Mouse (Mus musculus): ENCODE data around the gene Hdgfl2. TPM values are rescaled to one million over a fixed set of nuclear protein-coding genes. Genes with fewer than 3 reads are reported as not detected.

The Hdgfl2 gene
- polyA plus RNA-seq, 1 experiment from 2014 or later: 136 TPM

- H3K27ac ChIP-seq (ENCODE audit: low read depth, low read length): no peak overlapping the region
- H3K4me2 ChIP-seq (ENCODE audit: low read depth): peak overlapping the region; percentile 54
- 9% methylated on average over 32 of the region's 59 CpGs for WGBS
- DNase-seq (ENCODE audit: low spot score): peak; percentile 68
- peaks cover 53% of the 10 kb centered on the region for H3K27me3 ChIP-seq (ENCODE audit: control insufficient read depth, insufficient read depth, low read length)
- H3K9me3 ChIP-seq (ENCODE audit: control insufficient read depth, low read length): peaks cover 10% of the 10 kb centered on the region
- peak; percentile 20; the same call in 1 of the 2 replicates for ATAC-seq (ENCODE audit: insufficient read depth, low FRiP score, low TSS enrichment)
- H3K4me3 ChIP-seq (ENCODE audit: low read depth, low read length): peak overlapping the region; percentile 31
- H3K36me3 ChIP-seq (ENCODE audit: control insufficient read depth, insufficient read depth, low read length): no peaks in the 10 kb centered on the region; the same call in none of the 2 replicates
- 0 out of 2 replicates have a peak, but pooled peaks cover 2% of the 10 kb centered on the region for H3K4me1 ChIP-seq (ENCODE audit: control insufficient read depth, insufficient read depth, low read length)
- H3K9ac ChIP-seq (ENCODE audit: low read length): peak overlapping the region; percentile 39
These were observed 45.2 kb downstream of the Hdgfl2 start for GRCm38 (mm10) chr17:56124377-56125275.

- H3K27ac ChIP-seq (ENCODE audit: low read depth, low read length): no peak overlapping the region
- H3K4me2 ChIP-seq (ENCODE audit: low read depth): no peak overlapping the region
- H3K4me1 ChIP-seq (ENCODE audit: control insufficient read depth, insufficient read depth, low read length): 0 out of 2 replicates have a peak, but pooled peaks cover 2% of the 10 kb centered on the region
- no peak for ATAC-seq (ENCODE audit: insufficient read depth, low FRiP score, low TSS enrichment)
- H3K27me3 ChIP-seq (ENCODE audit: control insufficient read depth, insufficient read depth, low read length): peaks cover 46% of the 10 kb centered on the region
- no peak overlapping the region for H3K4me3 ChIP-seq (ENCODE audit: low read depth, low read length)
- H3K9ac ChIP-seq (ENCODE audit: low read length): no peak overlapping the region
- WGBS: 85% methylated on average over 4 of the region's 4 CpGs
- no peak for DNase-seq (ENCODE audit: low spot score)
- peaks cover 10% of the 10 kb centered on the region for H3K9me3 ChIP-seq (ENCODE audit: control insufficient read depth, low read length)
- no peaks in the 10 kb centered on the region; the same call in none of the 2 replicates for H3K36me3 ChIP-seq (ENCODE audit: control insufficient read depth, insufficient read depth, low read length)
These were observed 45.8 kb downstream of the Hdgfl2 start for GRCm38 (mm10) chr17:56125276-56125630.

GRCm38 (mm10) chr17:56126175-56126574 is 46.7 kb downstream of the Hdgfl2 start:
- DNase-seq (ENCODE audit: low spot score) (no peak), ATAC-seq (ENCODE audit: insufficient read depth, low FRiP score, low TSS enrichment) (no peak)
- WGBS: 74% methylated on average over 11 of the region's 11 CpGs
- H3K9ac ChIP-seq (ENCODE audit: low read length): no peak overlapping the region
- no peak overlapping the region for H3K4me2 ChIP-seq (ENCODE audit: low read depth)
- no peaks in the 10 kb centered on the region; the same call in none of the 2 replicates for H3K36me3 ChIP-seq (ENCODE audit: control insufficient read depth, insufficient read depth, low read length)
- H3K27me3 ChIP-seq (ENCODE audit: control insufficient read depth, insufficient read depth, low read length): peaks cover 37% of the 10 kb centered on the region
- no peaks in the 10 kb centered on the region for H3K4me1 ChIP-seq (ENCODE audit: control insufficient read depth, insufficient read depth, low read length)
- H3K9me3 ChIP-seq (ENCODE audit: control insufficient read depth, low read length): peaks cover 10% of the 10 kb centered on the region
- no peak overlapping the region for H3K27ac ChIP-seq (ENCODE audit: low read depth, low read length)
- no peak overlapping the region for H3K4me3 ChIP-seq (ENCODE audit: low read depth, low read length)

- no peaks in the 10 kb centered on the region; the same call in none of the 2 replicates for H3K36me3 ChIP-seq (ENCODE audit: control insufficient read depth, insufficient read depth, low read length)
- no peaks in the 10 kb centered on the region for H3K9me3 ChIP-seq (ENCODE audit: control insufficient read depth, low read length)
- no peak overlapping the region for H3K27ac ChIP-seq (ENCODE audit: low read depth, low read length)
- DNase-seq (ENCODE audit: low spot score) (no peak), ATAC-seq (ENCODE audit: insufficient read depth, low FRiP score, low TSS enrichment) (no peak)
- H3K4me1 ChIP-seq (ENCODE audit: control insufficient read depth, insufficient read depth, low read length): no peaks in the 10 kb centered on the region
- WGBS: 91% methylated on average over 15 of the region's 15 CpGs
- H3K27me3 ChIP-seq (ENCODE audit: control insufficient read depth, insufficient read depth, low read length): peaks cover 22% of the 10 kb centered on the region
- no peak overlapping the region for H3K4me2 ChIP-seq (ENCODE audit: low read depth)
- no peak overlapping the region for H3K9ac ChIP-seq (ENCODE audit: low read length)
- no peak overlapping the region for H3K4me3 ChIP-seq (ENCODE audit: low read depth, low read length)
These were observed 48.8 kb downstream of the Hdgfl2 start for GRCm38 (mm10) chr17:56128246-56128645.

- ATAC-seq (ENCODE audit: insufficient read depth, low FRiP score, low TSS enrichment) (no peak), DNase-seq (ENCODE audit: low spot score) (no peak)
- H3K9ac ChIP-seq (ENCODE audit: low read length): no peak overlapping the region
- H3K4me3 ChIP-seq (ENCODE audit: low read depth, low read length): no peak overlapping the region
- 94% methylated on average over 10 of the region's 10 CpGs for WGBS
- H3K9me3 ChIP-seq (ENCODE audit: control insufficient read depth, low read length): no peaks in the 10 kb centered on the region
- H3K4me2 ChIP-seq (ENCODE audit: low read depth): no peak overlapping the region
- H3K36me3 ChIP-seq (ENCODE audit: control insufficient read depth, insufficient read depth, low read length): no peaks in the 10 kb centered on the region; the same call in none of the 2 replicates
- no peaks in the 10 kb centered on the region; the same call in 1 of the 2 replicates for H3K27me3 ChIP-seq (ENCODE audit: control insufficient read depth, insufficient read depth, low read length)
- H3K27ac ChIP-seq (ENCODE audit: low read depth, low read length): no peak overlapping the region
- peaks cover 8% of the 10 kb centered on the region; the same call in 1 of the 2 replicates for H3K4me1 ChIP-seq (ENCODE audit: control insufficient read depth, insufficient read depth, low read length)
These were observed 51.7 kb downstream of the Hdgfl2 start for GRCm38 (mm10) chr17:56131136-56131535.

- ATAC-seq (ENCODE audit: insufficient read depth, low FRiP score, low TSS enrichment): no peak
- Histone ChIP-seq H3K9me3 (ENCODE audit: control insufficient read depth, low read length) (no peaks in the 10 kb centered on the region), H3K27ac (ENCODE audit: low read depth, low read length) (no peak overlapping the region), H3K27me3 (ENCODE audit: control insufficient read depth, insufficient read depth, low read length) (no peaks in the 10 kb centered on the region; the same call in 1 of the 2 replicates), H3K4me1 (ENCODE audit: control insufficient read depth, insufficient read depth, low read length) (peaks cover 8% of the 10 kb centered on the region; the same call in 1 of the 2 replicates), H3K4me2 (ENCODE audit: low read depth) (no peak overlapping the region), H3K9ac (ENCODE audit: low read length) (no peak overlapping the region), H3K36me3 (ENCODE audit: control insufficient read depth, insufficient read depth, low read length) (no peaks in the 10 kb centered on the region; the same call in none of the 2 replicates), H3K4me3 (ENCODE audit: low read depth, low read length) (no peak overlapping the region)
- WGBS: 42% methylated on average over 7 of the region's 7 CpGs
- peak; percentile 59 for DNase-seq (ENCODE audit: low spot score)
These were observed 52.4 kb downstream of the Hdgfl2 start for GRCm38 (mm10) chr17:56131814-56132213.

- no peak for ATAC-seq (ENCODE audit: insufficient read depth, low FRiP score, low TSS enrichment)
- H3K4me2 ChIP-seq (ENCODE audit: low read depth): no peak overlapping the region
These were observed 53.2 kb downstream of the Hdgfl2 start for GRCm38 (mm10) chr17:56132661-56133060.

GRCm38 (mm10) chr17:56133457-56134363 is 54.3 kb downstream of the Hdgfl2 start:
- ATAC-seq (ENCODE audit: insufficient read depth, low FRiP score, low TSS enrichment): peak; percentile 29; the same call in 1 of the 2 replicates
- WGBS: 25% methylated on average over 17 of the region's 21 CpGs
- Histone ChIP-seq H3K9me3 (ENCODE audit: control insufficient read depth, low read length) (no peaks in the 10 kb centered on the region), H3K27me3 (ENCODE audit: control insufficient read depth, insufficient read depth, low read length) (peaks cover 8% of the 10 kb centered on the region), H3K4me1 (ENCODE audit: control insufficient read depth, insufficient read depth, low read length) (peaks cover 8% of the 10 kb centered on the region; the same call in 1 of the 2 replicates), H3K4me3 (ENCODE audit: low read depth, low read length) (no peak overlapping the region), H3K4me2 (ENCODE audit: low read depth) (peak overlapping the region; percentile 37; the same call in 1 of the 2 replicates), H3K9ac (ENCODE audit: low read length) (peak overlapping the region; percentile 18; the same call in 1 of the 2 replicates), H3K27ac (ENCODE audit: low read depth, low read length) (no peak overlapping the region), H3K36me3 (ENCODE audit: control insufficient read depth, insufficient read depth, low read length) (no peaks in the 10 kb centered on the region)
- DNase-seq (ENCODE audit: low spot score): no peak

More at GRCm38 (mm10) chr17:56132661-56133060, 53.2 kb downstream of the Hdgfl2 start:
- H3K27me3 ChIP-seq (ENCODE audit: control insufficient read depth, insufficient read depth, low read length): peaks cover 2% of the 10 kb centered on the region; the same call in 1 of the 2 replicates
- H3K27ac ChIP-seq (ENCODE audit: low read depth, low read length): no peak overlapping the region
- no peak overlapping the region for H3K4me3 ChIP-seq (ENCODE audit: low read depth, low read length)
- no peaks in the 10 kb centered on the region for H3K9me3 ChIP-seq (ENCODE audit: control insufficient read depth, low read length)
- WGBS: 3% methylated on average over 14 of the region's 14 CpGs
- peak; percentile 65 for DNase-seq (ENCODE audit: low spot score)
- peaks cover 8% of the 10 kb centered on the region; the same call in 1 of the 2 replicates for H3K4me1 ChIP-seq (ENCODE audit: control insufficient read depth, insufficient read depth, low read length)
- H3K9ac ChIP-seq (ENCODE audit: low read length): no peak overlapping the region
- H3K36me3 ChIP-seq (ENCODE audit: control insufficient read depth, insufficient read depth, low read length): no peaks in the 10 kb centered on the region
